Mouse (Mus musculus): Measurements from ENCODE around the gene Efcab10. TPM values are rescaled to one million over a fixed set of nuclear protein-coding genes. Genes with fewer than 3 reads are reported as not detected.

The Efcab10 gene
- polyA plus RNA-seq (2014; fragmentation: Nextera tagmentation; extraction: Ambion mirVana): 4.3 and 5.9 TPM in 2 replicates

GRCm38 (mm10) chr12:33394804-33395623, at the start of gene Efcab10:
TSS of gene Efcab10 (plus strand) at chr12:33394854.
- DNase-seq (ENCODE audit: low spot score) (peak; percentile 65), ATAC-seq (ENCODE audit: low FRiP score) (peak; percentile 87)
- Histone ChIP-seq H3K36me3 (replicated peaks; ENCODE audit: control insufficient read depth, insufficient read depth) (no peaks in the 10 kb centered on the region), H3K4me1 (replicated peaks; ENCODE audit: control insufficient read depth, insufficient read depth, low read length) (peaks cover 13% of the 10 kb centered on the region; the same call in 1 of the 2 replicates), H3K27me3 (ENCODE audit: control insufficient read depth, insufficient read depth, low read length) (no peaks in the 10 kb centered on the region), H3K4me2 (replicated peaks) (peak within 1 kb of the TSS; percentile 62), H3K9ac (peak within 1 kb of the TSS; percentile 62), H3K9me3 (ENCODE audit: control insufficient read depth, low read length) (no peaks in the 10 kb centered on the region), H3K4me3 (replicated peaks; ENCODE audit: low read length) (peak within 1 kb of the TSS; percentile 33), H3K27ac (peak within 1 kb of the TSS; percentile 78)
- WGBS: 7% methylated on average over 23 of the region's 24 CpGs

GRCm38 (mm10) chr12:33344970-33345772, 49.5 kb upstream of the Efcab10 start:
- peak overlapping the region; percentile 37 for H3K4me2 ChIP-seq (replicated peaks)
- no peaks in the 10 kb centered on the region for H3K9me3 ChIP-seq (ENCODE audit: control insufficient read depth, low read length)
- no peak for DNase-seq (ENCODE audit: low spot score)
- WGBS: 6% methylated on average over 25 of the region's 25 CpGs
- 0 out of 2 replicates have a peak, but pooled peaks cover 4% of the 10 kb centered on the region for H3K27me3 ChIP-seq (ENCODE audit: control insufficient read depth, insufficient read depth, low read length)
- 0 out of 2 replicates have a peak, but pooled peaks cover 5% of the 10 kb centered on the region for H3K36me3 ChIP-seq (replicated peaks; ENCODE audit: control insufficient read depth, insufficient read depth)
- H3K4me3 ChIP-seq (replicated peaks; ENCODE audit: low read length): no peak overlapping the region
- H3K4me1 ChIP-seq (replicated peaks; ENCODE audit: control insufficient read depth, insufficient read depth, low read length): peaks cover 29% of the 10 kb centered on the region
- H3K27ac ChIP-seq: no peak overlapping the region
- peak overlapping the region; percentile 30 for H3K9ac ChIP-seq
- ATAC-seq (ENCODE audit: low FRiP score): 0 out of 2 replicates have a peak, but pooled peaks have one; percentile 13

- WGBS: 34% methylated on average over 23 of the region's 23 CpGs
- Histone ChIP-seq H3K27ac (no peak overlapping the region), H3K4me2 (replicated peaks) (peak overlapping the region; percentile 37; the same call in 1 of the 2 replicates), H3K9me3 (ENCODE audit: control insufficient read depth, low read length) (no peaks in the 10 kb centered on the region), H3K36me3 (replicated peaks; ENCODE audit: control insufficient read depth, insufficient read depth) (0 out of 2 replicates have a peak, but pooled peaks cover 5% of the 10 kb centered on the region), H3K9ac (no peak overlapping the region), H3K27me3 (ENCODE audit: control insufficient read depth, insufficient read depth, low read length) (0 out of 2 replicates have a peak, but pooled peaks cover 4% of the 10 kb centered on the region), H3K4me3 (replicated peaks; ENCODE audit: low read length) (no peak overlapping the region), H3K4me1 (replicated peaks; ENCODE audit: control insufficient read depth, insufficient read depth, low read length) (peaks cover 28% of the 10 kb centered on the region)
- no peak for ATAC-seq (ENCODE audit: low FRiP score)
- no peak for DNase-seq (ENCODE audit: low spot score)
These were observed 48.8 kb upstream of the Efcab10 start for GRCm38 (mm10) chr12:33345773-33346435.

GRCm38 (mm10) chr12:33352671-33353070, 42.0 kb upstream of the Efcab10 start:
- DNase-seq (ENCODE audit: low spot score) (no peak), ATAC-seq (ENCODE audit: low FRiP score) (no peak)
- WGBS: 84% methylated on average over 4 of the region's 4 CpGs
- Histone ChIP-seq H3K4me2 (replicated peaks) (no peak overlapping the region), H3K27me3 (ENCODE audit: control insufficient read depth, insufficient read depth, low read length) (no peaks in the 10 kb centered on the region), H3K9ac (no peak overlapping the region), H3K9me3 (ENCODE audit: control insufficient read depth, low read length) (no peaks in the 10 kb centered on the region), H3K36me3 (replicated peaks; ENCODE audit: control insufficient read depth, insufficient read depth) (no peaks in the 10 kb centered on the region; the same call in 1 of the 2 replicates), H3K4me1 (replicated peaks; ENCODE audit: control insufficient read depth, insufficient read depth, low read length) (no peaks in the 10 kb centered on the region), H3K4me3 (replicated peaks; ENCODE audit: low read length) (no peak overlapping the region), H3K27ac (no peak overlapping the region)

GRCm38 (mm10) chr12:33358345-33358744, 36.3 kb upstream of the Efcab10 start:
- Histone ChIP-seq H3K9me3 (ENCODE audit: control insufficient read depth, low read length) (no peaks in the 10 kb centered on the region), H3K4me3 (replicated peaks; ENCODE audit: low read length) (no peak overlapping the region), H3K4me2 (replicated peaks) (no peak overlapping the region), H3K4me1 (replicated peaks; ENCODE audit: control insufficient read depth, insufficient read depth, low read length) (no peaks in the 10 kb centered on the region), H3K9ac (no peak overlapping the region), H3K27me3 (ENCODE audit: control insufficient read depth, insufficient read depth, low read length) (no peaks in the 10 kb centered on the region), H3K36me3 (replicated peaks; ENCODE audit: control insufficient read depth, insufficient read depth) (peaks cover 18% of the 10 kb centered on the region; the same call in 1 of the 2 replicates), H3K27ac (no peak overlapping the region)
- DNase-seq (ENCODE audit: low spot score): no peak
- ATAC-seq (ENCODE audit: low FRiP score): no peak
- 87% methylated on average over 10 of the region's 10 CpGs for WGBS

GRCm38 (mm10) chr12:33359209-33359608, 35.4 kb upstream of the Efcab10 start:
- no peak overlapping the region for H3K4me3 ChIP-seq (replicated peaks; ENCODE audit: low read length)
- WGBS: 92% methylated on average over 7 of the region's 7 CpGs
- no peak overlapping the region for H3K27ac ChIP-seq
- no peak overlapping the region for H3K4me2 ChIP-seq (replicated peaks)
- no peaks in the 10 kb centered on the region for H3K4me1 ChIP-seq (replicated peaks; ENCODE audit: control insufficient read depth, insufficient read depth, low read length)
- H3K27me3 ChIP-seq (ENCODE audit: control insufficient read depth, insufficient read depth, low read length): no peaks in the 10 kb centered on the region
- peaks cover 18% of the 10 kb centered on the region; the same call in 1 of the 2 replicates for H3K36me3 ChIP-seq (replicated peaks; ENCODE audit: control insufficient read depth, insufficient read depth)
- no peaks in the 10 kb centered on the region for H3K9me3 ChIP-seq (ENCODE audit: control insufficient read depth, low read length)
- ATAC-seq (ENCODE audit: low FRiP score) (no peak), DNase-seq (ENCODE audit: low spot score) (no peak)
- no peak overlapping the region for H3K9ac ChIP-seq

- peak overlapping the region; percentile 59; the same call in 1 of the 2 replicates for H3K27ac ChIP-seq
- no peak overlapping the region for H3K4me2 ChIP-seq (replicated peaks)
- peak; percentile 38; the same call in 1 of the 2 replicates for ATAC-seq (ENCODE audit: low FRiP score)
These were observed 34.7 kb upstream of the Efcab10 start for GRCm38 (mm10) chr12:33359878-33360482.

GRCm38 (mm10) chr12:33360729-33361128, 33.9 kb upstream of the Efcab10 start:
- DNase-seq (ENCODE audit: low spot score) (peak; percentile 79), ATAC-seq (ENCODE audit: low FRiP score) (peak; percentile 45; the same call in 1 of the 2 replicates)
- 47% methylated on average over 6 of the region's 6 CpGs for WGBS
- Histone ChIP-seq H3K4me3 (replicated peaks; ENCODE audit: low read length) (no peak overlapping the region), H3K9me3 (ENCODE audit: control insufficient read depth, low read length) (no peaks in the 10 kb centered on the region), H3K27me3 (ENCODE audit: control insufficient read depth, insufficient read depth, low read length) (no peaks in the 10 kb centered on the region), H3K4me2 (replicated peaks) (no peak overlapping the region), H3K36me3 (replicated peaks; ENCODE audit: control insufficient read depth, insufficient read depth) (peaks cover 18% of the 10 kb centered on the region; the same call in 1 of the 2 replicates), H3K9ac (no peak overlapping the region), H3K4me1 (replicated peaks; ENCODE audit: control insufficient read depth, insufficient read depth, low read length) (no peaks in the 10 kb centered on the region), H3K27ac (peak overlapping the region; percentile 59)

More at GRCm38 (mm10) chr12:33359878-33360482, 34.7 kb upstream of the Efcab10 start:
- H3K4me3 ChIP-seq (replicated peaks; ENCODE audit: low read length): no peak overlapping the region
- H3K27me3 ChIP-seq (ENCODE audit: control insufficient read depth, insufficient read depth, low read length): no peaks in the 10 kb centered on the region
- no peak overlapping the region for H3K9ac ChIP-seq
- WGBS: 86% methylated on average over 5 of the region's 5 CpGs
- no peaks in the 10 kb centered on the region for H3K4me1 ChIP-seq (replicated peaks; ENCODE audit: control insufficient read depth, insufficient read depth, low read length)
- no peaks in the 10 kb centered on the region for H3K9me3 ChIP-seq (ENCODE audit: control insufficient read depth, low read length)
- H3K36me3 ChIP-seq (replicated peaks; ENCODE audit: control insufficient read depth, insufficient read depth): peaks cover 18% of the 10 kb centered on the region; the same call in 1 of the 2 replicates
- no peak for DNase-seq (ENCODE audit: low spot score)

Data from hindbrain, embryonic 14.5 days (tissue).